Mouse (Mus musculus) liver, adult 10 weeks (tissue): ENCODE results near the gene Gm10375. TPM values are rescaled to one million over a fixed set of nuclear protein-coding genes. Genes with fewer than 3 reads are reported as not detected.

Experiments
- polyA plus RNA-seq: library from polyadenylated mRNA; stranded (reverse); fragments of 350-450 nt; fragmentation: Illumina TruSeq; extraction: RNeasy Lipid Tissue Mini Kit (QIAGEN cat#74804); gene quantifications from one replicate; pipeline ENCODE4 v1.2.3, GENCODE M21; 2014; ENCODE audit warnings: low read depth, low replicate concordance

Gene Gm10375
- not detected for polyA plus RNA-seq

DNA sequence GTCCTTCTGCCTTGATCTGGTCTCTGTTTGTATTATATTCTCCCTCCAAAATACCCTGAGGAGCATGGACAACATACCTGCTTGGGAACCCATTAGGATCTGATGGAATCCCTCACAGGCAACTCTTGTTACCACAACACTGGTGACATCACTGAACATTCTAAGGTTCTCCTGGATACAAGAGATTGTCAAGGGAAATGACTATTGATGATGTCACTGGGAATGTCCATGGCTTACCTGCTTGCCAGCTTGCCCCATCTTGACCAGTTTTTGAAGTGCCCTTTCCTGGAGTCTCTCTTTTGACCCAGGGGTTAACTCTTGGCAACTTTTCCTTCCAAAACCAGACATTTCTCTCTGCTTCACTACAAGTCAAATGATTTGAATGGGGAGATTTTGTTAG lies at the start of gene Gm10375:
Gene Gm10375, minus strand, starts transcription at position 101 of the 400 bp plus-strand sequence.

DNA sequence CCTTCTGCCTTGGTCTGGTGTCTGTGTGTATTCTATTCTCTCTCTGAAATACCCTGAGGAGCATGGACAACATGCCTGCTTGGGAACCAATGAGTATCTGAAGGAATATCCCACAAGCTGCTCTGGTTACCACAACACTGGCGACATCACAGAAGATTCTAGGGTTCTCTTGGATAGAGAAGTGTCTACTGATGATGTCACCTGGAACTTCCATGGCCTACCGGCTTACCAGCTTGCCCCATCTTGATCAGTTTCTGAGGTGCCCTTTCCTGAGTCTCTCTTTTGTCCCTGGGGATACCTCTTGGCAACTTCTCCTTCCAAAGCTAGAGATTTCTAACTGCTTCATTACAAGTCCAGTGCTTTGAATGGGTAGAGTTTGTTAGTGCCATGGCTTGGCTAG lies 28.8 kb downstream of the Gm10375 start, which contains the start of gene Gm17654:
Gene Gm17654, minus strand, starts transcription at position 101 of the 400 bp plus-strand sequence.

Other genes starting within 250 kb of the Gm10375 start
- gene Gm8138, start 191.7 kb downstream of the Gm10375 start, polyA plus RNA-seq, result not detected
- gene Gm5799, start 64.4 kb downstream of the Gm10375 start, polyA plus RNA-seq, result not detected
- not detected for gene Gm17654, start 28.9 kb downstream of the Gm10375 start, polyA plus RNA-seq
- gene Gm8165, start 69.2 kb upstream of the Gm10375 start, polyA plus RNA-seq, result not detected
- gene Gm7324, start 89.8 kb upstream of the Gm10375 start, polyA plus RNA-seq, result 0.95 TPM
- gene Gm16506, start 119.5 kb upstream of the Gm10375 start, polyA plus RNA-seq, result not detected
- gene Gm6526, start 139.9 kb upstream of the Gm10375 start, polyA plus RNA-seq, result not detected
- gene Gm8180, start 176.7 kb upstream of the Gm10375 start, polyA plus RNA-seq, result not detected